Mouse (Mus musculus) ES-E14 (cell line): Measurements from ENCODE around the gene Dnajb13.

Source experiments
- CHD2 ChIP-seq: IDR thresholded peaks from 2 replicates; pipeline ENCODE4 v1.6.1; 2014; ENCODE audit warnings: mild to moderate bottlenecking, low read depth, low read length, inconsistent platforms
- ZNF384 ChIP-seq: IDR thresholded peaks from 2 replicates; pipeline ENCODE4 v1.6.1; 2012; ENCODE audit warnings: low read depth, low read length, inconsistent platforms

DNA sequence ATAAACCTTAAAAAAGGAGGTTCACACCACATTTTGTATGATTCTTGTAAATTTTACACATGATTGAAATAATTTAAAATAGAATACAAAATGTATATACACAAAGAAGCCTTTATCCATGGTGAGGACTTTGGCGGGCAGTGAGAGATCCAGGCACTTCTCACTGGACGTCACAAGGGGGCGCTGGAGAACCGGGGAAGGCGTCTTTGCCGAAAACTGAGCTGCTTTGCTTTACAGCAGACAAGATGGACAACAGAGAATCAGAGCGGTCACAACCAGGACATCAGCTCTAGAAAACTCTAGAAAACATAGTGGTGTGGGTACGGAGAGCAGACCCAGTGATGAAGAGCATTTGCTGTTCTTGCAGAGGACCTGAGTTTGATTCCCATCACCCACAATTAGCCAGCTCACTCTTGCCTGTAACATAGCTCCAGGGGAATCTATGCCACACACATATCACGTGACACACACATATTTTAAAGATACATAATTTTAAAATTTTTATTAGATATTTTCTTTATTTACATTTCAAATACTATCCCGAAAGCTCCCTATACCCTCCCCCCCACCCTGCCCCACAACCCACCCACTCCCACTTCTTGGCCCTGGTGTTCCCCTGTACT is 6.0 kb upstream of the Dnajb13 start:
- TF ChIP-seq ZNF384 (no peak), CHD2 (no peak)
